Mouse (Mus musculus) limb, embryonic 10.5 days (tissue): ENCODE data around the gene Fam206a. TPM values are rescaled to one million over a fixed set of nuclear protein-coding genes. Genes with fewer than 3 reads are reported as not detected.

Experiments used
- DNase-seq: peaks from one replicate; pipeline ENCODE4 v3.0.0-alpha.2; 2017; ENCODE audit warnings: low spot score
- H3K27ac ChIP-seq: fragments of 300-500 bp; sonication (generic); 2 replicates; pipeline ENCODE4 v1.5.1; 2016; ENCODE audit warnings: mild to moderate bottlenecking
- H3K27me3 ChIP-seq: fragments of 300-500 bp; sonication (generic); 2 replicates; pipeline ENCODE4 v1.6.1; 2016; ENCODE audit warnings: low read depth, mild to moderate bottlenecking; ENCODE audit not compliant: poor library complexity, severe bottlenecking
- H3K36me3 ChIP-seq: fragments of 300-500 bp; sonication (generic); 2 replicates; pipeline ENCODE4 v1.6.1; 2016; ENCODE audit warnings: mild to moderate bottlenecking, moderate library complexity
- H3K4me1 ChIP-seq: fragments of 300-500 bp; sonication (generic); 2 replicates; pipeline ENCODE4 v1.6.1; 2016
- H3K4me3 ChIP-seq: fragments of 300-500 bp; sonication (generic); 2 replicates; pipeline ENCODE4 v1.5.1; 2016; ENCODE audit warnings: mild to moderate bottlenecking, moderate library complexity
- H3K9me3 ChIP-seq: fragments of 300-500 bp; sonication (generic); replicated peaks from 2 replicates; pipeline ENCODE4 v1.6.1; 2016; ENCODE audit warnings: mild to moderate bottlenecking
- WGBS: fragments of 180-500 bp; shearing (Covaris S2); methylation state at CpG from one replicate; pipeline ENCODE4 v1.1.7; 2016; 5-methylcytosine and 5-hydroxymethylcytosine counted together
- polyA plus RNA-seq: library from polyadenylated mRNA; unstranded; fragments of >200 nt; fragmentation: Nextera tagmentation; extraction: Ambion mirVana; gene quantifications from 2 replicates; pipeline ENCODE4 v1.2.1, GENCODE M21; 2016

Fam206a gene
- polyA plus RNA-seq, 1 experiment from 2014 or later: 28.0 TPM

- H3K4me1 ChIP-seq: peaks cover 9% of the 10 kb centered on the region
- no peak overlapping the region for H3K4me3 ChIP-seq
- no peaks in the 10 kb centered on the region for H3K27me3 ChIP-seq
- peaks cover 8% of the 10 kb centered on the region; the same call in 1 of the 2 replicates for H3K36me3 ChIP-seq
- DNase-seq: no peak
- no peaks in the 10 kb centered on the region for H3K9me3 ChIP-seq
- no peak overlapping the region for H3K27ac ChIP-seq
Observed at GRCm38 (mm10) chr4:56820017-56820550, 17.9 kb downstream of the Fam206a start.

GRCm38 (mm10) chr4:56824231-56824630, 22.1 kb downstream of the Fam206a start:
- 94% methylated on average over 9 of the region's 9 CpGs for WGBS
- Histone ChIP-seq H3K4me3 (no peak overlapping the region), H3K36me3 (peaks cover 25% of the 10 kb centered on the region), H3K27me3 (no peaks in the 10 kb centered on the region), H3K9me3 (no peaks in the 10 kb centered on the region), H3K27ac (no peak overlapping the region), H3K4me1 (no peaks in the 10 kb centered on the region)
- DNase-seq: no peak

GRCm38 (mm10) chr4:56828932-56829331, 26.8 kb downstream of the Fam206a start:
- no peak overlapping the region for H3K27ac ChIP-seq
- WGBS: 86% methylated on average over 3 of the region's 3 CpGs

GRCm38 (mm10) chr4:56829511-56829921, 27.4 kb downstream of the Fam206a start:
- H3K9me3 ChIP-seq: no peaks in the 10 kb centered on the region
- H3K36me3 ChIP-seq: peaks cover 54% of the 10 kb centered on the region
- H3K27me3 ChIP-seq: no peaks in the 10 kb centered on the region
- H3K4me1 ChIP-seq: peaks cover 10% of the 10 kb centered on the region
- H3K27ac ChIP-seq: no peak overlapping the region
- no peak for DNase-seq
- WGBS: 79% methylated on average over 7 of the region's 7 CpGs
- H3K4me3 ChIP-seq: no peak overlapping the region

More at GRCm38 (mm10) chr4:56828932-56829331, 26.8 kb downstream of the Fam206a start:
- no peak for DNase-seq
- no peak overlapping the region for H3K4me3 ChIP-seq
- no peaks in the 10 kb centered on the region for H3K27me3 ChIP-seq
- peaks cover 10% of the 10 kb centered on the region for H3K4me1 ChIP-seq
- H3K9me3 ChIP-seq: no peaks in the 10 kb centered on the region
- H3K36me3 ChIP-seq: peaks cover 55% of the 10 kb centered on the region

GRCm38 (mm10) chr4:56831013-56831609, 29.0 kb downstream of the Fam206a start:
- no peak for DNase-seq
- WGBS: 65% methylated on average over 13 of the region's 13 CpGs
- no peak overlapping the region for H3K4me3 ChIP-seq
- peaks cover 10% of the 10 kb centered on the region for H3K4me1 ChIP-seq
- no peak overlapping the region for H3K27ac ChIP-seq
- H3K9me3 ChIP-seq: no peaks in the 10 kb centered on the region
- peaks cover 64% of the 10 kb centered on the region for H3K36me3 ChIP-seq
- no peaks in the 10 kb centered on the region for H3K27me3 ChIP-seq

- H3K36me3 ChIP-seq: peaks cover 66% of the 10 kb centered on the region
- H3K27ac ChIP-seq: no peak overlapping the region
- WGBS: 93% methylated on average over 7 of the region's 7 CpGs
- H3K9me3 ChIP-seq: no peaks in the 10 kb centered on the region
- peaks cover 10% of the 10 kb centered on the region for H3K4me1 ChIP-seq
- DNase-seq: no peak
- H3K27me3 ChIP-seq: no peaks in the 10 kb centered on the region
- H3K4me3 ChIP-seq: no peak overlapping the region
Observed at GRCm38 (mm10) chr4:56831998-56832397, 29.9 kb downstream of the Fam206a start.

- 87% methylated on average over 6 of the region's 6 CpGs for WGBS
- Histone ChIP-seq H3K36me3 (peaks cover 72% of the 10 kb centered on the region), H3K4me1 (no peaks in the 10 kb centered on the region), H3K4me3 (no peak overlapping the region), H3K27ac (no peak overlapping the region), H3K9me3 (no peaks in the 10 kb centered on the region), H3K27me3 (no peaks in the 10 kb centered on the region)
- no peak for DNase-seq
Observed at GRCm38 (mm10) chr4:56837661-56838060, 35.5 kb downstream of the Fam206a start.

GRCm38 (mm10) chr4:56840297-56840696, 38.2 kb downstream of the Fam206a start:
- DNase-seq: no peak
- H3K36me3 ChIP-seq: peaks cover 70% of the 10 kb centered on the region
- no peak overlapping the region for H3K27ac ChIP-seq
- no peak overlapping the region for H3K4me3 ChIP-seq
- H3K27me3 ChIP-seq: no peaks in the 10 kb centered on the region
- H3K9me3 ChIP-seq: no peaks in the 10 kb centered on the region
- no peaks in the 10 kb centered on the region for H3K4me1 ChIP-seq
- WGBS: 86% methylated on average over 3 of the region's 3 CpGs

GRCm38 (mm10) chr4:56842501-56842900, 40.4 kb downstream of the Fam206a start:
- Histone ChIP-seq H3K27ac (no peak overlapping the region), H3K9me3 (no peaks in the 10 kb centered on the region), H3K4me3 (no peak overlapping the region), H3K4me1 (no peaks in the 10 kb centered on the region), H3K27me3 (no peaks in the 10 kb centered on the region), H3K36me3 (peaks cover 63% of the 10 kb centered on the region)
- DNase-seq: no peak
- 86% methylated on average over 7 of the region's 7 CpGs for WGBS

GRCm38 (mm10) chr4:56843963-56844362, 41.8 kb downstream of the Fam206a start:
- Histone ChIP-seq H3K36me3 (peaks cover 49% of the 10 kb centered on the region), H3K27me3 (no peaks in the 10 kb centered on the region), H3K27ac (no peak overlapping the region), H3K9me3 (no peaks in the 10 kb centered on the region), H3K4me1 (no peaks in the 10 kb centered on the region), H3K4me3 (no peak overlapping the region)
- 94% methylated on average over 2 of the region's 2 CpGs for WGBS
- DNase-seq: no peak

- Histone ChIP-seq H3K4me1 (no peaks in the 10 kb centered on the region), H3K4me3 (no peak overlapping the region), H3K9me3 (no peaks in the 10 kb centered on the region), H3K27ac (no peak overlapping the region), H3K36me3 (peaks cover 45% of the 10 kb centered on the region), H3K27me3 (no peaks in the 10 kb centered on the region)
- 94% methylated on average over 4 of the region's 4 CpGs for WGBS
- DNase-seq: no peak
Observed at GRCm38 (mm10) chr4:56844911-56845310, 42.8 kb downstream of the Fam206a start.

- WGBS: 69% methylated on average over 12 of the region's 12 CpGs
Observed at GRCm38 (mm10) chr4:56845896-56846533, 43.9 kb downstream of the Fam206a start.

GRCm38 (mm10) chr4:56847400-56847799, 45.3 kb downstream of the Fam206a start:
- Histone ChIP-seq H3K36me3 (peaks cover 25% of the 10 kb centered on the region), H3K27ac (no peak overlapping the region), H3K9me3 (no peaks in the 10 kb centered on the region), H3K4me1 (peaks cover 5% of the 10 kb centered on the region; the same call in 1 of the 2 replicates), H3K4me3 (no peak overlapping the region), H3K27me3 (no peaks in the 10 kb centered on the region)
- DNase-seq: no peak
- WGBS: 86% methylated on average over 3 of the region's 3 CpGs

More at GRCm38 (mm10) chr4:56845896-56846533, 43.9 kb downstream of the Fam206a start:
- Histone ChIP-seq H3K9me3 (no peaks in the 10 kb centered on the region), H3K4me1 (peaks cover 5% of the 10 kb centered on the region; the same call in 1 of the 2 replicates), H3K27me3 (no peaks in the 10 kb centered on the region), H3K27ac (no peak overlapping the region), H3K4me3 (no peak overlapping the region), H3K36me3 (peaks cover 37% of the 10 kb centered on the region)
- no peak for DNase-seq
